Mouse (Mus musculus) MEL (cell line): ENCODE results near the gene Col11a2. TPM values are rescaled to one million over a fixed set of nuclear protein-coding genes. Genes with fewer than 3 reads are reported as not detected.

Experiments
- DNase-seq: peaks from one replicate; pipeline ENCODE4 v3.0.0; 2011; ENCODE audit warnings: low read depth, low spot score
- H3K27ac ChIP-seq: 2 replicates; pipeline ENCODE4 v1.5.1; 2012; ENCODE audit warnings: low read depth, mild to moderate bottlenecking, control low read depth, low read length, moderate library complexity; ENCODE audit not compliant: control insufficient read depth
- H3K27me3 ChIP-seq, 2 experiments: fragments of 150-350 bp in 1 of 2; sonication (generic) in 1 of 2; 2 replicates each; pipeline ENCODE4 v1.6.1; 2012; ENCODE audit warnings: low read length in 2 of 2, mild to moderate bottlenecking in 2 of 2, improper control_type of control experiment in 1 of 2, moderate library complexity in 1 of 2; ENCODE audit not compliant: insufficient read depth in 2 of 2, control insufficient read depth in 1 of 2
- H3K36me3 ChIP-seq, 2 experiments: 2 replicates each; pipeline ENCODE4 v1.6.1; 2012 to 2014; ENCODE audit warnings: low read length in 2 of 2, improper control_type of control experiment in 1 of 2, inconsistent platforms in 1 of 2, mild to moderate bottlenecking in 1 of 2; ENCODE audit not compliant: insufficient read depth in 2 of 2, control insufficient read depth in 1 of 2
- H3K4me1 ChIP-seq, 2 experiments: fragments of 150-350 bp in 1 of 2; sonication (generic) in 1 of 2; 2 replicates each; pipeline ENCODE4 v1.6.1; 2012; ENCODE audit warnings: low read length in 2 of 2, improper control_type of control experiment in 1 of 2, mild to moderate bottlenecking in 1 of 2; ENCODE audit not compliant: insufficient read depth in 2 of 2, control insufficient read depth in 1 of 2
- H3K4me3 ChIP-seq, 2 experiments: fragments of 150-350 bp in 1 of 2; sonication (generic) in 1 of 2; 2 replicates each; pipeline ENCODE4 v1.5.1; 2012; ENCODE audit warnings: low read depth in 2 of 2, low read length in 2 of 2, mild to moderate bottlenecking in 2 of 2, moderate library complexity in 2 of 2, control low read depth in 1 of 2, improper control_type of control experiment in 1 of 2; ENCODE audit not compliant: control insufficient read depth in 1 of 2, insufficient read depth in 1 of 2
- H3K79me2 ChIP-seq: 2 replicates; pipeline ENCODE4 v1.6.1; 2012; ENCODE audit warnings: mild to moderate bottlenecking, low read length, moderate library complexity; ENCODE audit not compliant: control insufficient read depth, poor library complexity, insufficient read depth
- H3K9ac ChIP-seq: 2 replicates; pipeline ENCODE4 v1.6.1; 2012; ENCODE audit warnings: low read depth, mild to moderate bottlenecking, control low read depth, low read length, moderate library complexity; ENCODE audit not compliant: control insufficient read depth, poor library complexity, severe bottlenecking
- H3K9me3 ChIP-seq: fragments of 150-350 bp; sonication (generic); replicated peaks from 2 replicates; pipeline ENCODE4 v1.6.1; 2012; ENCODE audit warnings: mild to moderate bottlenecking, low read length, improper control_type of control experiment, moderate library complexity; ENCODE audit not compliant: insufficient read depth
- BHLHE40 ChIP-seq: IDR thresholded peaks from 2 replicates; pipeline ENCODE4 v1.6.1; 2012; ENCODE audit warnings: low read depth, mild to moderate bottlenecking, inconsistent platforms, low read length, improper control_type of control experiment, borderline replicate concordance
- CHD1 ChIP-seq: IDR thresholded peaks from 2 replicates; pipeline ENCODE4 v1.6.1; 2012; ENCODE audit warnings: low read depth, mild to moderate bottlenecking, inconsistent platforms, low read length, improper control_type of control experiment
- CHD2 ChIP-seq: IDR thresholded peaks from 2 replicates; pipeline ENCODE4 v1.6.1; 2011; ENCODE audit warnings: low read length, improper control_type of control experiment
- CTCF ChIP-seq, 3 experiments: IDR thresholded peaks in 2 of 3; conservative IDR thresholded peaks in 1 of 3; 2 replicates each; pipeline ENCODE4 v1.5.1; 2011 to 2012; ENCODE audit warnings: low read length in 3 of 3, low read depth in 2 of 3, mild to moderate bottlenecking in 2 of 3, improper control_type of control experiment in 1 of 3, inconsistent platforms in 1 of 3, mixed read lengths in 1 of 3, moderate library complexity in 1 of 3; ENCODE audit not compliant: control insufficient read depth in 1 of 3, insufficient read depth in 1 of 3, poor library complexity in 1 of 3, severe bottlenecking in 1 of 3
- E2F4 ChIP-seq: IDR thresholded peaks from 2 replicates; pipeline ENCODE4 v1.6.1; 2011; ENCODE audit warnings: low read depth, low read length, improper control_type of control experiment, borderline replicate concordance
- ETS1 ChIP-seq: IDR thresholded peaks from 2 replicates; pipeline ENCODE4 v1.6.1; 2012; ENCODE audit warnings: low read depth, mild to moderate bottlenecking, inconsistent platforms, low read length, improper control_type of control experiment, moderate library complexity
- GABPA ChIP-seq: IDR thresholded peaks from 2 replicates; pipeline ENCODE4 v1.6.1; 2012; ENCODE audit warnings: low read depth, mild to moderate bottlenecking, inconsistent platforms, low read length, improper control_type of control experiment, moderate library complexity
- GATA1 ChIP-seq: IDR thresholded peaks from 2 replicates; pipeline ENCODE4 v1.6.1; 2011; ENCODE audit warnings: low read depth, low read length, improper control_type of control experiment
- HCFC1 ChIP-seq: IDR thresholded peaks from 2 replicates; pipeline ENCODE4 v1.6.1; 2012; ENCODE audit warnings: low read depth, mild to moderate bottlenecking, inconsistent platforms, low read length, improper control_type of control experiment, moderate library complexity
- MEF2A ChIP-seq: IDR thresholded peaks from 2 replicates; pipeline ENCODE4 v1.6.1; 2014; ENCODE audit warnings: low read depth, mild to moderate bottlenecking, inconsistent platforms, low read length, improper control_type of control experiment; ENCODE audit not compliant: poor library complexity, insufficient replicate concordance, severe bottlenecking; ENCODE audit errors: extremely low read depth
- MXI1 ChIP-seq: IDR thresholded peaks from 2 replicates; pipeline ENCODE4 v1.6.1; 2011; ENCODE audit warnings: mild to moderate bottlenecking, low read depth, low read length, improper control_type of control experiment
- POLR2AphosphoS2 ChIP-seq: IDR thresholded peaks from 2 replicates; pipeline ENCODE4 v1.6.1; 2011; ENCODE audit warnings: low read length, improper control_type of control experiment
- POLR2AphosphoS5 ChIP-seq: IDR thresholded peaks from 2 replicates; pipeline ENCODE4 v1.6.1; 2012; ENCODE audit warnings: low read depth, borderline replicate concordance, mild to moderate bottlenecking, inconsistent platforms, low read length, moderate library complexity, mixed read lengths
- RAD21 ChIP-seq: IDR thresholded peaks from 2 replicates; pipeline ENCODE4 v1.6.1; 2011; ENCODE audit warnings: mild to moderate bottlenecking, low read depth, low read length, improper control_type of control experiment
- RCOR1 ChIP-seq: IDR thresholded peaks from 2 replicates; pipeline ENCODE4 v1.6.1; 2012; ENCODE audit warnings: low read depth, mild to moderate bottlenecking, inconsistent platforms, low read length, improper control_type of control experiment
- SMC3 ChIP-seq: IDR thresholded peaks from 2 replicates; pipeline ENCODE4 v1.6.1; 2011; ENCODE audit warnings: low read depth, low read length, improper control_type of control experiment
- TAL1 ChIP-seq: IDR thresholded peaks from 2 replicates; pipeline ENCODE4 v1.6.1; 2012; ENCODE audit warnings: mild to moderate bottlenecking, inconsistent platforms, low read length, moderate library complexity, mixed read lengths
- USF1 ChIP-seq: IDR thresholded peaks from 2 replicates; pipeline ENCODE4 v1.6.1; 2014; ENCODE audit warnings: low read depth, mild to moderate bottlenecking, inconsistent platforms, low read length, improper control_type of control experiment, moderate library complexity
- USF2 ChIP-seq, 2 experiments: IDR thresholded peaks; 2 replicates each; pipeline ENCODE4 v1.6.1; 2011 to 2012; ENCODE audit warnings: improper control_type of control experiment in 2 of 2, low read length in 2 of 2, borderline replicate concordance in 1 of 2, inconsistent platforms in 1 of 2, low read depth in 1 of 2, mild to moderate bottlenecking in 1 of 2; ENCODE audit not compliant: insufficient read depth in 1 of 2
- ZC3H11A ChIP-seq: IDR thresholded peaks from 2 replicates; pipeline ENCODE4 v1.6.1; 2012; ENCODE audit warnings: low read depth, mild to moderate bottlenecking, inconsistent platforms, low read length, improper control_type of control experiment
- ZMIZ1 ChIP-seq: IDR thresholded peaks from 2 replicates; pipeline ENCODE4 v1.6.1; 2012; ENCODE audit warnings: low read depth, mild to moderate bottlenecking, inconsistent platforms, low read length, improper control_type of control experiment, moderate library complexity
- ZNF384 ChIP-seq: IDR thresholded peaks from 2 replicates; pipeline ENCODE4 v1.6.1; 2012; ENCODE audit warnings: low read depth, mild to moderate bottlenecking, inconsistent platforms, low read length, improper control_type of control experiment
- polyA plus RNA-seq, 2 experiments: library from polyadenylated mRNA; stranded (reverse) in 1 of 2; unstranded in 1 of 2; fragments of >175 nt in 1 of 2; fragments of >200 nt in 1 of 2; gene quantifications; 2 replicates each; pipeline versions ENCODE4 v1.2.1 to v1.2.4; 2012; ENCODE audit warnings: low replicate concordance in 2 of 2, low read depth in 1 of 2; ENCODE audit not compliant: insufficient read length in 2 of 2, insufficient read depth in 1 of 2, missing spikeins in 1 of 2
- total RNA-seq: library from RNA; depleted of rRNA; stranded (reverse); fragments of 300-350 nt; gene quantifications from 2 replicates; pipeline ENCODE4 v1.2.3, GENCODE M21; 2012

Gene Col11a2
- total and polyA plus RNA-seq, 3 experiments: 4.6 to 14.5 TPM; not detected in 1

GRCm38 (mm10) chr17:34003426-34003825 is 35.8 kb upstream of the Col11a2 start:
- Histone ChIP-seq H3K9me3 (no peaks in the 10 kb centered on the region), H3K4me1 (no peaks in the 10 kb centered on the region), H3K36me3 (no peaks in the 10 kb centered on the region), H3K27me3 (no peaks in the 10 kb centered on the region; a peak in 1 of 4 replicates), H3K9ac (no peak overlapping the region), H3K4me3 (no peak overlapping the region), H3K27ac (no peak overlapping the region), H3K79me2 (peaks cover 2% of the 10 kb centered on the region)
- DNase-seq: no peak
- TF ChIP-seq HCFC1 (no peak), RAD21 (peak; percentile 1), CTCF (IDR thresholded peaks at IDR 0.05 in 2 of 3, conservative IDR thresholded peaks at IDR 0.05 in 1 of 3; ENCODE audit: control insufficient read depth in 1 of 3, insufficient read depth in 1 of 3, low read depth in 2 of 3, low read length in 3 of 3, poor library complexity in 1 of 3, severe bottlenecking in 1 of 3) (peak; percentile 13 to 30 (median 23); a peak in 4 of 6 replicates)

GRCm38 (mm10) chr17:34006570-34006969 is 32.7 kb upstream of the Col11a2 start:
- no peak for TF ChIP-seq USF1
- TF ChIP-seq CHD1: no peak
- TF ChIP-seq POLR2AphosphoS5: no peak
- no peak for TF ChIP-seq MXI1
- no peak for TF ChIP-seq BHLHE40
- no peak for TF ChIP-seq MEF2A
- TF ChIP-seq ZC3H11A: no peak
- no peak for TF ChIP-seq GABPA
- Histone ChIP-seq H3K79me2 (no peaks in the 10 kb centered on the region), H3K36me3 (no peaks in the 10 kb centered on the region), H3K4me3 (no peak overlapping the region), H3K9ac (no peak overlapping the region), H3K4me1 (no peaks in the 10 kb centered on the region), H3K27ac (no peak overlapping the region), H3K9me3 (no peaks in the 10 kb centered on the region), H3K27me3 (no peaks in the 10 kb centered on the region; a peak in 1 of 4 replicates)
- no peak for DNase-seq

GRCm38 (mm10) chr17:34010156-34010555 is 29.1 kb upstream of the Col11a2 start:
- no peaks in the 10 kb centered on the region for H3K36me3 ChIP-seq
- no peaks in the 10 kb centered on the region for H3K9me3 ChIP-seq
- no peaks in the 10 kb centered on the region; a peak in 1 of 4 replicates for H3K27me3 ChIP-seq
- H3K9ac ChIP-seq: no peak overlapping the region
- TF ChIP-seq ZMIZ1 (no peak), POLR2AphosphoS2 (no peak), SMC3 (no peak), RCOR1 (no peak), CHD2 (no peak), USF1 (no peak), E2F4 (no peak), USF2 (IDR thresholded peaks at IDR 0.05; ENCODE audit: borderline replicate concordance in 1 of 2, insufficient read depth in 1 of 2, low read depth in 1 of 2, low read length in 2 of 2) (no peak), TAL1 (no peak), ETS1 (no peak), GATA1 (no peak), ZNF384 (no peak), ZC3H11A (no peak)
- no peak for DNase-seq
- no peak overlapping the region for H3K4me3 ChIP-seq
- no peak overlapping the region for H3K27ac ChIP-seq
- H3K4me1 ChIP-seq: no peaks in the 10 kb centered on the region
- no peaks in the 10 kb centered on the region for H3K79me2 ChIP-seq
